Mouse (Mus musculus): ENCODE results near the gene Krtap28-10. TPM values are rescaled to one million over a fixed set of nuclear protein-coding genes. Genes with fewer than 3 reads are reported as not detected.
"Not testable (repeated sequence)": the region's sequence is repeated elsewhere in the genome, so short reads cannot be mapped to it uniquely, and the experiment has no call there.

Krtap28-10 gene
- total RNA-seq, 2 experiments from 2014 or later: not detected

DNA sequence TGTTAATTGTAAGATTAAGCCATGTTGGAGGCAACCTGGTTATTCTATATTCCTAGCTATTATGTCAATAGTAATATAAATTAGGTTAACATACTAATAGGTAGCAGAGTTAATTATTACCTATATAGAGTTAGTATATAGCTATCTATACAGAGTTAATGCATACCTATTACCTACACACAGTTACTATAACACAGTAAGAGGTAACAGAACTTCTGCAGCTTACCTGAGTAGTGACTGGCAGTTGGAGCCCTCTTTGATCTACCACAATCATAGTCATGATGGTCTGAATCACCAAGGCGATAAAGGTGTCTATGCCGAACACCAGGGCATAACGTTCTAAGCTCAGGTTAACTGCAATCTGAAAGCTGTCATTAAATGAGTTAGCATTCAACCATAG is 27.8 kb downstream of the Krtap28-10 start:
- no peak for DNase-seq (ENCODE audit: low spot score)

DNA sequence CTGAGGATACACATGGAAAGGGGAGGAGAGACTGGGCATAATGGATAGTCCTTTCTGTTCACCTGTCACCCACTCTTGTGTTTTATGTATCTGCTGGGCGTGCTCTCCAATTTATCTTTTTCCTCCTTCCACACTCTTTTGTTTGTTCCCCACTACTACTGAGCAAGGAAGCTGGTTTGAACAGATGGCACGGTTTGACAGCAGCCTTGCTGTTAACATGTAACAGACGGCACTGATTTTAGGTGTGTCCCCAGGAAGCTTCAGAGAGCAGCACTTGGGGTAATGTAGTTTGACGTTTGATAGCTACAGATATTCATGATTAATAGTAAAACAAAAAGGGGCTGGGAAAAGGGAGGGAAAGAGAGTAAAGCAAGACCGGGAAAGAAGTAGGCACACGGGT is 34.8 kb downstream of the Krtap28-10 start:
- DNase-seq (ENCODE audit: low spot score): no peak

DNA sequence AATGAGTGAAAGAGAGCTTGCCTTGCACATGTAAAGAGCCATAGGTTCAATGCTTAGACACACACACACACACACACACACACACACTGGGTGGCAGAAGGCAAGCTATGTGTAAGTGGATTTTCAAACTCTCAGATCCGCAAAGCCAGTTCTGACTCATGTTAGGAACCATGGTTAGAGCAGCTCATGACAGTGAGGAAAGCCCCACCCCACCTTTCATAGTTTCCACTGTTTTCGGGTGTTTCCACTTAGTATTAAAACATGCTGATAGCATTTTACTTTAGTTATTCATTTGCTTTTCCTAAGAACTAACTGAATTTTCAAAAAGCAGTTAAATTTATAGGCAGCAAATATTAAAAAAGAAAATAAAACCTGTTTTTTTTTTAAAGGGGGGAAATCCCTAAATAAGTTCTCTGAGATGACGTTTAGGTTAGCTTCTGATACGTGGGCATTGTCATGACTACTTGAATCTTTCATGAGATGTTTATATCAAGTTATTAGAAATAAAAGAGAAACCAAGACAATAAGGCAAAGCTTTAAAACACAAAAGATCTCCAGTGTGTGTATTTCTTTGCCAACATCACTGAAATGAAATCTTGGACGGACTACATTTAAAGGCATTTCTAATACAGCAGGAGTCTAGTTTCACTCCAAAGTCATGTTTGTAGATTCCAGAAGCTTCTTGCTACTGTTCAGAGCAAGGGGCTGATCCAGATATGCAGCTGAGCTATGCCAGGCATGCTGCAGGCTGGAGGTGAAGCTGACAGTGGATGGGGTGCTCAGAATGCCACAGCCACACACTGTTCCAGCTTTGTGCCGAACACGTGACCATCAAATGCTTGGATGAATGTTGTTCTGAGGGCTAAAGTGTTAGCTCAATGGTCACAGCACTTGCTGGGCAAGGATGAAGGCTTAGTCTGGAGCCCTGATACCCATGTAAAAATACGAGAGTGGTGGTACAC is 35.8 kb downstream of the Krtap28-10 start:
- no peak for DNase-seq (ENCODE audit: low spot score)

DNA sequence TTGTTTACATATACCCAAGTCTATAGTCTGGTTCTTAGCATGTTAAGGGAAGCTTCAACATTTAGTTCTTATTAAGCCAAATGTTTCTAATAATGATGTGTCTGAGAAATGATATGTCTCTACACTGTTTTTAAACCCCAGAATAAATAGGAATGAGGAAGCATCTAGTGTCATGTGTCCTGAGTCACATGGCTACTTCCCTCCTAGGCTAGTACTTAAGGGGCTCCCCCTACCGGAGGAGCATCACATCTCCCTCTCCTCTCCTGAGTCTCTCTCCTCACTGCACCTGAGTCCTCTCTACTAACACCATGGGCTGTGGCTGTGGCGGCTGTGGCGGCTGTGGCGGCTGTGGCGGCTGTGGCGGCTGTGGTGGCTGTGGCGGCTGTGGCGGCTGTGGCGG is 42.0 kb downstream of the Krtap28-10 start, which contains the start of gene Gm47959:
Gm47959 (plus strand) TSS at position 243 of the 400 bp plus-strand sequence.
- DNase-seq (ENCODE audit: low spot score): not testable (repeated sequence)

DNA sequence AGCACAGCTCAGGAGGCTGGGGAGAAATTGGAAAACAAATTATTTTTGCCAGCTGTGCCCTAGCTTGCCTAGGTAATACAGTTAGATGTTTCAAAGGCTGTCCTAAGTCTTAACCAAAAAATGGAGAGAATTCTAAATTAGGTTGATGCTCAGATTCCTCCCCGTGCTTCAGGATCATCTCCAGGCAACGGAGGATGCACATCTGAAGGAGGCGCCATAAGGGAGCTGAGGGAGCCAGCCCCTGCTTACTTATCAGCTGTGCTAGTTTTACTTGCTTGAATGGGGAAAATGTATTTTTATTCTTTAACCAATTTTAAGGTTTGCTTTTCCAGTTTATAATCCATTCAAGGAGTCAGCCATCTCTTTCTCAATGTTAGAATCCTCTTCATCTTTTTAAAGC is 48.3 kb downstream of the Krtap28-10 start:
- DNase-seq (ENCODE audit: low spot score): no peak

DNA sequence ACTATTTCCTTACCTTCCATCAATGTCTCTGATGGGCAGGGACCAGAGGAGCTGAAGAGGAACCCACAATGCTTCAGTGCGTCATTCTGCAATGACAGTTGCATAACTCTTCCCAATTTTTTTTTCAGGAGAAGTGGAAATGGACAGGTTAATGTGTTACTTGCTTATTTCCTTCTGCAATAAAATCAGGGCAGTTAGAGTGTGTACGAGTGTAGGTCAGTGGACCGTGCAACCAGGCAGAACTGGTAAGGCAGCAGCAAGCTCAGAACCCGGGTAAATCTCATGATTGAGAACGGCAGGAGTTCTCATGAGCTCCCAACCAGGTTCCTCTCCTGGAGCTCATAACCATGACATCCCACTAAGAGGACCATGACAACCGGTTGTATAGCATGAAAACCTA is 50.2 kb downstream of the Krtap28-10 start:
- no peak for DNase-seq (ENCODE audit: low spot score)

DNA sequence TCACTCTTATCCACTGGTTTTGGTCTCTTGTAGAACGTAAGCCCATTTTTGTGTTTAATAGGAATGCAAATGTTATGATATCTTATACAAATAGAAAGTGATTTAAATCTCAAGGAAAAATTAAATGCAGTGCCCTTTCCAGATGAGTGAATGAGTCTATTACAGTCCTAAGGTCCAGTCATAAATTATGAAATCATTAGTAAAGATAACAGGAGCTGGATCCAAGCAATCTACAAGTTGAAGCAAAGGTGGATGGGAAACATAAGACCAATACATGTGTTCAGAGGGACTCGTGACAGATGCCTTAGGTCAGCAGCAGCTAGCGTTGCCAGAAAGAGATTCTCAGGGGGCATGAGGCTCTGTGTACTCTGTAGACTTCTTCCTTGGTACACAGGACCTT is 50.7 kb downstream of the Krtap28-10 start:
- DNase-seq (ENCODE audit: low spot score): no peak

Other genes with a start within 250 kb of the Krtap28-10 start
- gene Agfg1, start 203.0 kb downstream of the Krtap28-10 start, total RNA-seq (2021): 10 to 100 TPM; 20.4 to 23.4 TPM
- not detected for gene A030005L19Rik, start 129.2 kb downstream of the Krtap28-10 start, total RNA-seq (2021)
- not detected for gene A030014E15Rik, start 117.6 kb downstream of the Krtap28-10 start, total RNA-seq (2021)
- not detected for gene Gm6217, start 111.1 kb downstream of the Krtap28-10 start, total RNA-seq (2021)
- gene A030003K21Rik, start 99.1 kb downstream of the Krtap28-10 start, total RNA-seq (2021): not detected
- not detected for gene Gm7544, start 86.5 kb downstream of the Krtap28-10 start, total RNA-seq (2021)
- gene Gm47955, start 82.2 kb downstream of the Krtap28-10 start, total RNA-seq (2021): not detected
- gene Gm47959, start 41.9 kb downstream of the Krtap28-10 start, total RNA-seq (2021): not detected
- not detected for gene Slc19a3, start 4.0 kb downstream of the Krtap28-10 start, total RNA-seq (2021)
- gene Gm47969, start 2.5 kb upstream of the Krtap28-10 start, total RNA-seq (2021): not detected
- not detected for gene A030005K14Rik, start 16.9 kb upstream of the Krtap28-10 start, total RNA-seq (2021)
- not detected for gene Krtap28-13, start 18.4 kb upstream of the Krtap28-10 start, total RNA-seq (2021)
- not detected for gene Ccl20, start 74.3 kb upstream of the Krtap28-10 start, total RNA-seq (2021)
- gene Daw1, start 117.3 kb upstream of the Krtap28-10 start, total RNA-seq (2021): not detected